Mouse (Mus musculus): ENCODE data around the gene Cplx2. TPM values are rescaled to one million over a fixed set of nuclear protein-coding genes. Genes with fewer than 3 reads are reported as not detected.

The Cplx2 gene
- polyA plus RNA-seq, 1 experiment from 2014 or later = 12.5 TPM

GRCm38 (mm10) chr13:54374106-54374706 lies 3.1 kb downstream of the Cplx2 start:
- 0 out of 2 replicates have a peak overlapping the region, but pooled peaks have one; percentile 0 for H3K4me2 ChIP-seq (replicated peaks)
- peaks cover 17% of the 10 kb centered on the region for H3K27me3 ChIP-seq
- no peak for ATAC-seq (ENCODE audit: low FRiP score)
- no peaks in the 10 kb centered on the region for H3K36me3 ChIP-seq
- H3K27ac ChIP-seq = no peak overlapping the region
- WGBS = 45% methylated on average over 9 of the region's 9 CpGs
- no peaks in the 10 kb centered on the region for H3K9me3 ChIP-seq (replicated peaks)
- H3K4me3 ChIP-seq = no peak overlapping the region
- H3K4me1 ChIP-seq = peaks cover 35% of the 10 kb centered on the region
- no peak overlapping the region for H3K9ac ChIP-seq

GRCm38 (mm10) chr13:54375497-54376495 lies 4.6 kb downstream of the Cplx2 start:
- Histone ChIP-seq H3K27me3 (peaks cover 9% of the 10 kb centered on the region; the same call in 1 of the 2 replicates), H3K36me3 (peaks cover 5% of the 10 kb centered on the region; the same call in 1 of the 2 replicates), H3K4me2 (replicated peaks) (no peak overlapping the region), H3K27ac (no peak overlapping the region), H3K4me3 (no peak overlapping the region), H3K9ac (no peak overlapping the region), H3K9me3 (replicated peaks) (no peaks in the 10 kb centered on the region), H3K4me1 (peaks cover 27% of the 10 kb centered on the region)
- no peak for ATAC-seq (ENCODE audit: low FRiP score)
- WGBS = 69% methylated on average over 11 of the region's 11 CpGs

GRCm38 (mm10) chr13:54376736-54377135 lies 5.6 kb downstream of the Cplx2 start:
- H3K36me3 ChIP-seq = peaks cover 5% of the 10 kb centered on the region; the same call in 1 of the 2 replicates
- H3K9me3 ChIP-seq (replicated peaks) = no peaks in the 10 kb centered on the region
- H3K27me3 ChIP-seq = peaks cover 9% of the 10 kb centered on the region; the same call in 1 of the 2 replicates
- H3K4me1 ChIP-seq = peaks cover 18% of the 10 kb centered on the region
- no peak for ATAC-seq (ENCODE audit: low FRiP score)
- H3K4me3 ChIP-seq = no peak overlapping the region
- H3K4me2 ChIP-seq (replicated peaks) = no peak overlapping the region
- WGBS = 89% methylated on average over 7 of the region's 7 CpGs
- H3K27ac ChIP-seq = no peak overlapping the region
- no peak overlapping the region for H3K9ac ChIP-seq

GRCm38 (mm10) chr13:54378051-54378450 lies 6.9 kb downstream of the Cplx2 start:
- no peak overlapping the region for H3K4me3 ChIP-seq
- peaks cover 5% of the 10 kb centered on the region; the same call in 1 of the 2 replicates for H3K36me3 ChIP-seq
- no peak overlapping the region for H3K27ac ChIP-seq
- no peak for ATAC-seq (ENCODE audit: low FRiP score)
- H3K27me3 ChIP-seq = peaks cover 7% of the 10 kb centered on the region; the same call in 1 of the 2 replicates
- no peak overlapping the region for H3K4me2 ChIP-seq (replicated peaks)
- H3K4me1 ChIP-seq = peaks cover 8% of the 10 kb centered on the region
- H3K9ac ChIP-seq = no peak overlapping the region
- H3K9me3 ChIP-seq (replicated peaks) = no peaks in the 10 kb centered on the region
- WGBS = 68% methylated on average over 3 of the region's 3 CpGs

GRCm38 (mm10) chr13:54380421-54380820 lies 9.3 kb downstream of the Cplx2 start:
- Histone ChIP-seq H3K36me3 (peaks cover 5% of the 10 kb centered on the region; the same call in 1 of the 2 replicates), H3K9me3 (replicated peaks) (no peaks in the 10 kb centered on the region), H3K9ac (no peak overlapping the region), H3K27me3 (0 out of 2 replicates have a peak, but pooled peaks cover 3% of the 10 kb centered on the region), H3K4me3 (no peak overlapping the region), H3K4me1 (peaks cover 13% of the 10 kb centered on the region), H3K4me2 (replicated peaks) (no peak overlapping the region), H3K27ac (no peak overlapping the region)
- WGBS = 75% methylated on average over 5 of the region's 5 CpGs
- ATAC-seq (ENCODE audit: low FRiP score) = no peak

- 83% methylated on average over 8 of the region's 8 CpGs for WGBS
- ATAC-seq (ENCODE audit: low FRiP score) = no peak
- H3K36me3 ChIP-seq = peaks cover 5% of the 10 kb centered on the region; the same call in 1 of the 2 replicates
- no peak overlapping the region for H3K4me2 ChIP-seq (replicated peaks)
- no peak overlapping the region for H3K27ac ChIP-seq
- no peak overlapping the region for H3K9ac ChIP-seq
- no peak overlapping the region for H3K4me3 ChIP-seq
- 0 out of 2 replicates have a peak, but pooled peaks cover 3% of the 10 kb centered on the region for H3K27me3 ChIP-seq
- no peaks in the 10 kb centered on the region for H3K9me3 ChIP-seq (replicated peaks)
- H3K4me1 ChIP-seq = peaks cover 13% of the 10 kb centered on the region
Measured at GRCm38 (mm10) chr13:54381396-54381795, 10.2 kb downstream of the Cplx2 start.

- 84% methylated on average over 5 of the region's 5 CpGs for WGBS
- 0 out of 2 replicates have a peak, but pooled peaks have one; percentile 15 for ATAC-seq (ENCODE audit: low FRiP score)
- H3K27me3 ChIP-seq = 0 out of 2 replicates have a peak, but pooled peaks cover 3% of the 10 kb centered on the region
- H3K4me2 ChIP-seq (replicated peaks) = no peak overlapping the region
- H3K9me3 ChIP-seq (replicated peaks) = no peaks in the 10 kb centered on the region
- peaks cover 13% of the 10 kb centered on the region for H3K4me1 ChIP-seq
- no peak overlapping the region for H3K4me3 ChIP-seq
- H3K27ac ChIP-seq = no peak overlapping the region
- H3K36me3 ChIP-seq = peaks cover 5% of the 10 kb centered on the region; the same call in 1 of the 2 replicates
- H3K9ac ChIP-seq = no peak overlapping the region
Measured at GRCm38 (mm10) chr13:54383531-54383930, 12.4 kb downstream of the Cplx2 start.

- H3K9ac ChIP-seq = no peak overlapping the region
- H3K4me3 ChIP-seq = no peak overlapping the region
- H3K27ac ChIP-seq = no peak overlapping the region
- H3K4me2 ChIP-seq (replicated peaks) = no peak overlapping the region
- 33% methylated on average over 5 of the region's 5 CpGs for WGBS
- ATAC-seq (ENCODE audit: low FRiP score) = 0 out of 2 replicates have a peak, but pooled peaks have one; percentile 53
- H3K4me1 ChIP-seq = peaks cover 13% of the 10 kb centered on the region
- H3K36me3 ChIP-seq = peaks cover 5% of the 10 kb centered on the region; the same call in 1 of the 2 replicates
- no peaks in the 10 kb centered on the region for H3K27me3 ChIP-seq
- H3K9me3 ChIP-seq (replicated peaks) = no peaks in the 10 kb centered on the region
Measured at GRCm38 (mm10) chr13:54384518-54384917, 13.4 kb downstream of the Cplx2 start.

- Histone ChIP-seq H3K4me1 (peaks cover 21% of the 10 kb centered on the region), H3K9me3 (replicated peaks) (no peaks in the 10 kb centered on the region), H3K9ac (no peak overlapping the region), H3K36me3 (peaks cover 3% of the 10 kb centered on the region; the same call in 1 of the 2 replicates), H3K27me3 (no peaks in the 10 kb centered on the region), H3K27ac (no peak overlapping the region), H3K4me2 (replicated peaks) (no peak overlapping the region), H3K4me3 (no peak overlapping the region)
- WGBS = 71% methylated on average over 19 of the region's 19 CpGs
- ATAC-seq (ENCODE audit: low FRiP score) = no peak
Measured at GRCm38 (mm10) chr13:54385008-54386004, 14.2 kb downstream of the Cplx2 start.

- Histone ChIP-seq H3K9me3 (replicated peaks) (no peaks in the 10 kb centered on the region), H3K9ac (no peak overlapping the region), H3K36me3 (no peaks in the 10 kb centered on the region), H3K4me1 (peaks cover 13% of the 10 kb centered on the region), H3K27ac (peak overlapping the region; percentile 19; the same call in 1 of the 2 replicates), H3K4me2 (replicated peaks) (no peak overlapping the region), H3K27me3 (no peaks in the 10 kb centered on the region), H3K4me3 (no peak overlapping the region)
- ATAC-seq (ENCODE audit: low FRiP score) = peak; percentile 43; the same call in 1 of the 2 replicates
- WGBS = 59% methylated on average over 8 of the region's 8 CpGs
Measured at GRCm38 (mm10) chr13:54389971-54390564, 18.9 kb downstream of the Cplx2 start.

- WGBS = 77% methylated on average over 7 of the region's 7 CpGs
- ATAC-seq (ENCODE audit: low FRiP score) = peak; percentile 52; the same call in 1 of the 2 replicates
- Histone ChIP-seq H3K27ac (peak overlapping the region; percentile 19; the same call in 1 of the 2 replicates), H3K27me3 (no peaks in the 10 kb centered on the region), H3K4me1 (peaks cover 13% of the 10 kb centered on the region), H3K4me2 (replicated peaks) (no peak overlapping the region), H3K36me3 (no peaks in the 10 kb centered on the region), H3K9ac (no peak overlapping the region), H3K9me3 (replicated peaks) (no peaks in the 10 kb centered on the region), H3K4me3 (no peak overlapping the region)
Measured at GRCm38 (mm10) chr13:54390565-54391013, 19.4 kb downstream of the Cplx2 start.
